Mouse (Mus musculus): Measurements from ENCODE around the gene Tagln2.
A peak's percentile ranks its signal among the peaks of the same experiment; 100 is the strongest.

Tagln2 gene

GRCm38 (mm10) chr1:172481111-172481510 is 18.7 kb upstream of the Tagln2 start:
- DNase-seq (ENCODE audit: low spot score), result no peak

GRCm38 (mm10) chr1:172481540-172482280 is 18.1 kb upstream of the Tagln2 start, which contains the start of gene Igsf9:
Gene Igsf9 (plus strand): TSS chr1:172481788.
- peak; percentile 96 for DNase-seq (ENCODE audit: low spot score)

GRCm38 (mm10) chr1:172482518-172483360 is 17.1 kb upstream of the Tagln2 start:
- DNase-seq (ENCODE audit: low spot score), result peak; percentile 37

- DNase-seq (ENCODE audit: low spot score), result peak; percentile 36
These were observed 16.5 kb upstream of the Tagln2 start for GRCm38 (mm10) chr1:172483361-172483660.

GRCm38 (mm10) chr1:172484236-172484635 is 15.6 kb upstream of the Tagln2 start:
- DNase-seq (ENCODE audit: low spot score), result peak; percentile 51

GRCm38 (mm10) chr1:172484671-172485070 is 15.2 kb upstream of the Tagln2 start:
- no peak for DNase-seq (ENCODE audit: low spot score)

GRCm38 (mm10) chr1:172485821-172486220 is 14.0 kb upstream of the Tagln2 start:
- no peak for DNase-seq (ENCODE audit: low spot score)

- peak; percentile 83 for DNase-seq (ENCODE audit: low spot score)
These were observed 13.6 kb upstream of the Tagln2 start for GRCm38 (mm10) chr1:172486236-172486635.

GRCm38 (mm10) chr1:172486651-172487050 is 13.2 kb upstream of the Tagln2 start:
- no peak for DNase-seq (ENCODE audit: low spot score)

- DNase-seq (ENCODE audit: low spot score), result no peak
These were observed 12.0 kb upstream of the Tagln2 start for GRCm38 (mm10) chr1:172487859-172488258.

GRCm38 (mm10) chr1:172488831-172489230 is 11.0 kb upstream of the Tagln2 start:
- no peak for DNase-seq (ENCODE audit: low spot score)

GRCm38 (mm10) chr1:172489585-172490250 is 10.1 kb upstream of the Tagln2 start:
- no peak for DNase-seq (ENCODE audit: low spot score)

GRCm38 (mm10) chr1:172490261-172490661 is 9.6 kb upstream of the Tagln2 start:
- DNase-seq (ENCODE audit: low spot score), result peak; percentile 88

- DNase-seq (ENCODE audit: low spot score), result no peak
These were observed 7.8 kb upstream of the Tagln2 start for GRCm38 (mm10) chr1:172492047-172492446.

GRCm38 (mm10) chr1:172493516-172493915 is 6.3 kb upstream of the Tagln2 start:
- no peak for DNase-seq (ENCODE audit: low spot score)

- DNase-seq (ENCODE audit: low spot score), result no peak
These were observed 3.8 kb upstream of the Tagln2 start for GRCm38 (mm10) chr1:172496030-172496429.

- no peak for DNase-seq (ENCODE audit: low spot score)
These were observed 2.4 kb upstream of the Tagln2 start for GRCm38 (mm10) chr1:172497428-172497827.

- DNase-seq (ENCODE audit: low spot score), result peak; percentile 48
These were observed 864 bp downstream of the Tagln2 start for GRCm38 (mm10) chr1:172500451-172501370.

- peak; percentile 45 for DNase-seq (ENCODE audit: low spot score)
These were observed 1.7 kb downstream of the Tagln2 start for GRCm38 (mm10) chr1:172501371-172502144.

- peak; percentile 45 for DNase-seq (ENCODE audit: low spot score)
These were observed 2.6 kb downstream of the Tagln2 start for GRCm38 (mm10) chr1:172502145-172503110.
